Mouse (Mus musculus) stomach, embryonic 16.5 days (tissue): ENCODE data around the gene Lce6a. TPM values are rescaled to one million over a fixed set of nuclear protein-coding genes. Genes with fewer than 3 reads are reported as not detected.

Experiments used
- ATAC-seq: fragments of 200-750 bp; cut with Nextera tagmentation; 2 replicates; pipeline ENCODE4 v1.8.0; 2017; ENCODE audit warnings: moderate number of reproducible peaks, moderate TSS enrichment; ENCODE audit not compliant: insufficient read depth, low FRiP score
- H3K27ac ChIP-seq: fragments of 300-500 bp; sonication (generic); 2 replicates; pipeline ENCODE4 v1.5.1; 2014; ENCODE audit warnings: low read length
- H3K27me3 ChIP-seq: fragments of 300-500 bp; sonication (generic); 2 replicates; pipeline ENCODE4 v1.6.1; 2014; ENCODE audit warnings: low read length, control low read depth, mixed read lengths; ENCODE audit not compliant: control insufficient read depth, insufficient read depth
- H3K36me3 ChIP-seq: fragments of 300-500 bp; sonication (generic); 2 replicates; pipeline ENCODE4 v1.6.1; 2014; ENCODE audit warnings: low read length; ENCODE audit not compliant: control insufficient read depth, insufficient read depth
- H3K4me1 ChIP-seq: fragments of 300-500 bp; sonication (generic); 2 replicates; pipeline ENCODE4 v1.6.1; 2014; ENCODE audit warnings: low read length, control low read depth, mixed read lengths; ENCODE audit not compliant: control insufficient read depth, insufficient read depth
- H3K4me2 ChIP-seq: fragments of 300-500 bp; sonication (generic); 2 replicates; pipeline ENCODE4 v1.6.1; 2014; ENCODE audit warnings: low read depth, low read length, mixed read lengths
- H3K4me3 ChIP-seq: fragments of 300-500 bp; sonication (generic); replicated peaks from 2 replicates; pipeline ENCODE4 v1.5.1; 2014; ENCODE audit warnings: mild to moderate bottlenecking, low read length
- H3K9ac ChIP-seq: fragments of 300-500 bp; sonication (generic); 2 replicates; pipeline ENCODE4 v1.6.1; 2014; ENCODE audit warnings: low read length
- H3K9me3 ChIP-seq: fragments of 300-500 bp; sonication (generic); replicated peaks from 2 replicates; pipeline ENCODE4 v1.6.1; 2016; ENCODE audit warnings: low read length, control low read depth; ENCODE audit not compliant: control insufficient read depth
- WGBS: fragments of 180-500 bp; shearing (Covaris S2); extraction: QIAGEN DNeasy Blood & Tissue Kit; methylation state at CpG from one replicate; pipeline ENCODE4 v1.1.7; 2014; 5-methylcytosine and 5-hydroxymethylcytosine counted together
- polyA plus RNA-seq: library from polyadenylated mRNA; unstranded; fragments of >200 nt; fragmentation: Nextera tagmentation; extraction: Ambion mirVana; gene quantifications from 2 replicates; pipeline ENCODE4 v1.2.1, GENCODE M21; 2015

Gene Lce6a
- polyA plus RNA-seq, 1 experiment from 2014 or later: not detected

DNA sequence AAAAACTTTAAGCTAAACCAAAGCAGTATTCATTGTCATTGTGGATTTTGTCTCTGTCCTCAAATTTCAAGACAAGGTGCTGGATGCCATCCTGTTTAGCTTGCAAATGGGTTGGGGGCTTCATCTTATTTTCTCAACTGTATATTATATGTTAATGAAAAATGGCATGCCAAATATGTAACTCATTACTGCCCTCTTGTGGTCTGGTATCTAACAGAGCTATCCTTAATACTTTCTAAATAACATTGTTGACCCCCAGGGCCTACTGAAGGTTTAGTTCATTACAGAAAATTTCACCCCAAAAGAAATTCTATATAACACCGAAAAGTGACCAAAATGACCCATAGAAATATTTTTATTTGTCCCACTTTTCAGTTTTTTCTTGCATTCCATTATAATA is 19.3 kb downstream of the Lce6a start:
- H3K36me3 ChIP-seq: no peaks in the 10 kb centered on the region
- H3K9me3 ChIP-seq: no peaks in the 10 kb centered on the region
- no peaks in the 10 kb centered on the region for H3K27me3 ChIP-seq
- H3K4me2 ChIP-seq: no peak overlapping the region
- H3K4me3 ChIP-seq: no peak overlapping the region
- no peak for ATAC-seq
- no peak overlapping the region for H3K27ac ChIP-seq
- H3K9ac ChIP-seq: no peak overlapping the region
- H3K4me1 ChIP-seq: no peaks in the 10 kb centered on the region
- WGBS: 58% methylated on average over 1 of the region's 1 CpGs

GRCm38 (mm10) chr3:92600456-92600855 is 21.0 kb downstream of the Lce6a start:
- Histone ChIP-seq H3K9ac (no peak overlapping the region), H3K4me3 (no peak overlapping the region), H3K36me3 (no peaks in the 10 kb centered on the region), H3K27me3 (no peaks in the 10 kb centered on the region), H3K27ac (no peak overlapping the region), H3K9me3 (no peaks in the 10 kb centered on the region), H3K4me1 (no peaks in the 10 kb centered on the region), H3K4me2 (no peak overlapping the region)
- ATAC-seq: no peak
- 45% methylated on average over 1 of the region's 1 CpGs for WGBS

DNA sequence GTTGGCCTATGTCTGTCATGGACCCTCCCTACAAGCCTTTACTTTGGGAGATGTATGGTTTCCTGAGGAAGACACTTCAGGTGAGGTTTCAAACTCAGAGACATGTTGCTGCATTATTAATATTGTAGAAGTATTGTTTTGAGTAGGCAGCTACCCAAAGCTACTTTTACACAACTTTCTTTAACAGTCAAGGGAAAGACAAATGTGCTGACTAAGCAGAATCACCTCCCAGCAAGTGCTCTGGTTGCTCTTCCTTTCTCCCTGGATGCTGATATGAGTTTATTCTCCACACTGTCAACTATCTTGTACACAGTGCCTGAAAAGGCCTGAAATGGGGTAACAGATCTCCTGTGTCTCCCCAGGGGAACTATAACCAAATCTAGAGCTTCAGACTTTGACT is 21.5 kb downstream of the Lce6a start:
- no peaks in the 10 kb centered on the region for H3K4me1 ChIP-seq
- no peak overlapping the region for H3K9ac ChIP-seq
- H3K4me3 ChIP-seq: no peak overlapping the region
- H3K4me2 ChIP-seq: no peak overlapping the region
- no peaks in the 10 kb centered on the region for H3K9me3 ChIP-seq
- H3K36me3 ChIP-seq: no peaks in the 10 kb centered on the region
- ATAC-seq: no peak
- H3K27me3 ChIP-seq: no peaks in the 10 kb centered on the region
- H3K27ac ChIP-seq: no peak overlapping the region

GRCm38 (mm10) chr3:92598429-92598828 is 23.0 kb downstream of the Lce6a start:
- 86% methylated on average over 2 of the region's 2 CpGs for WGBS
- Histone ChIP-seq H3K27me3 (no peaks in the 10 kb centered on the region), H3K4me3 (no peak overlapping the region), H3K9ac (no peak overlapping the region), H3K9me3 (no peaks in the 10 kb centered on the region), H3K27ac (no peak overlapping the region), H3K36me3 (no peaks in the 10 kb centered on the region), H3K4me1 (no peaks in the 10 kb centered on the region), H3K4me2 (no peak overlapping the region)
- no peak for ATAC-seq

DNA sequence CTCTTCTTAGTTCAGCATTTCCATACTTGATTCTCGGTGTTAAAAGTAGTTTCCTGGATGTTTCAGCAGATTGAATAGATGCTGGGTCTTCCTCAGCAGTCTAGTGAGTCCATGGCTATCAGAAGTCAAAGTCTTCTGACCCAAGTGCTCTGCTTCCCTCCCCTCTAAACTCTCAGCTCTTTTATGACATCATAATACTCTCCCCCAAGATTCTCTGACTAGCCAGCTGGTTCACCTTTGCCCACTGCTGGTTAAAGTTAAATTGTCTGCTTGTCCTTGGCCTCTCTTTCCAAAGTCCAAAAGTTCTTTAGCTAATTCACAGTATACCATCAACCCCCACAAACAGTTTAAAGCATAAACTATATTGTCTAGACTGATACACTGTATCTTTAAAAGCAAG is 32.6 kb downstream of the Lce6a start, which contains the start of gene Smcp:
TSS of gene Smcp (minus strand) at position 140 of the 400 bp plus-strand sequence.
- H3K9me3 ChIP-seq: no peaks in the 10 kb centered on the region
- H3K27ac ChIP-seq: no peak within 1 kb of the TSS
- H3K4me3 ChIP-seq: no peak within 1 kb of the TSS
- H3K36me3 ChIP-seq: no peaks in the 10 kb centered on the region
- no peak for ATAC-seq
- WGBS: 63% methylated on average over 1 of the region's 1 CpGs
- no peaks in the 10 kb centered on the region for H3K27me3 ChIP-seq
- no peak within 1 kb of the TSS for H3K4me2 ChIP-seq
- no peaks in the 10 kb centered on the region for H3K4me1 ChIP-seq
- no peak within 1 kb of the TSS for H3K9ac ChIP-seq

GRCm38 (mm10) chr3:92587190-92587589 is 34.3 kb downstream of the Lce6a start:
- Histone ChIP-seq H3K4me2 (no peak overlapping the region), H3K4me3 (no peak overlapping the region), H3K9me3 (no peaks in the 10 kb centered on the region), H3K27me3 (no peaks in the 10 kb centered on the region), H3K27ac (no peak overlapping the region), H3K36me3 (no peaks in the 10 kb centered on the region), H3K9ac (no peak overlapping the region), H3K4me1 (no peaks in the 10 kb centered on the region)
- ATAC-seq: no peak
- 61% methylated on average over 3 of the region's 3 CpGs for WGBS

DNA sequence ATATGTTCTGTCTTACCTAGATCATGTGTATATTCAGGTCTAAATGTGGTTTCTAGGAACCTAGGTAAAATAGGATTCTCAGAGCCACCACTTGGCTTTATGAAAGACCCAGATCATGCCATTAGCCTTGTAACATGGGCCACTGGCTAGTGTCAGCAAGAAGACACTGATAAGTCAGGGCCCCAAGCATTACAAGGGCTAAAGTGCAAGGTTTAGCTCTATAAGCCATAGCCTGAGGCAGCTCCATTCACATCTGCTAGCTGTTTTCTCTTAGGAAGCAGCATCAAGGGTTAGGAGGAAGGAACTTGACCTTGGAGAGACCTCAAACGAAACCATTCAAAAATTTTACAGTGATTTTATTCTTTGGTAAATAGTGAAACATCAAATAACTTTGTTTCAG is 36.4 kb downstream of the Lce6a start:
- 52% methylated on average over 1 of the region's 1 CpGs for WGBS
- no peak for ATAC-seq
- H3K36me3 ChIP-seq: no peaks in the 10 kb centered on the region
- H3K27me3 ChIP-seq: no peaks in the 10 kb centered on the region
- no peak overlapping the region for H3K4me3 ChIP-seq
- H3K4me2 ChIP-seq: no peak overlapping the region
- H3K9ac ChIP-seq: no peak overlapping the region
- H3K4me1 ChIP-seq: no peaks in the 10 kb centered on the region
- no peak overlapping the region for H3K27ac ChIP-seq
- H3K9me3 ChIP-seq: no peaks in the 10 kb centered on the region

DNA sequence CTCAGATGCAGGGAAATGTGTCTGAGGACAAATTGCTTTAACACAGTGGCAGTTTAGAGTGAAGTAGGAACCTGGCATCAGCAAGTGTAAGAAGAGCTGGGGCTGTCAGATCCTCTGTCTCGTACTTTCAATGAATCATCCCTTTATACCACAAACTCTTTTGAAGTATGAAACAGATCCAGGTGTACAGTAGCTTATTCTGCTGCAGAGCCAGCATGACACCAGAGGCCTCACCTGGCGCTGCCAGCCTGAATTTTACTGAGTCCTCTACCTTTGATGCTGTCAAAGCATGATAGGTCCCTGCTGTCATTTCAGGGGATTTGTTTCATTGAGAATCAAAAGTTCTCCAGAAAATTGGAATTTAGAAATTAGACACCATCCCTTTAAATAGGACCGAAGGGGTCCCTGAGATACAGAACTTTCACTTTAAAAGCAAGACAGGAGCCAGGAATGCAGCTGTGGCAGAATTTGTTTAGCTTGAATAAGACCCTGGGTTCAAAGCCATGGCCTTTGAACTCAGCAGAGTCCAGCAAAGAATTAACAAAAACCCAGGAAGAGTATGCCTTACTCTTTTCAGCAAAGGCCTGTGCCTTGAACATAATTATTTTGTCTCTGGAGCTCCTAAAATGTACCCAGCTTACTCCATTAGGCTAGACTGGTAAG is 38.2 kb downstream of the Lce6a start:
- no peaks in the 10 kb centered on the region for H3K27me3 ChIP-seq
- H3K9me3 ChIP-seq: no peaks in the 10 kb centered on the region
- WGBS: 42% methylated on average over 3 of the region's 3 CpGs

GRCm38 (mm10) chr3:92579508-92579907 is 42.0 kb downstream of the Lce6a start:
- WGBS: 56% methylated on average over 1 of the region's 1 CpGs
- Histone ChIP-seq H3K36me3 (no peaks in the 10 kb centered on the region), H3K4me3 (no peak overlapping the region), H3K27ac (peak overlapping the region; percentile 69), H3K9ac (no peak overlapping the region), H3K27me3 (no peaks in the 10 kb centered on the region), H3K4me2 (no peak overlapping the region), H3K4me1 (0 out of 2 replicates have a peak, but pooled peaks cover 4% of the 10 kb centered on the region), H3K9me3 (no peaks in the 10 kb centered on the region)
- ATAC-seq: peak; percentile 75; the same call in 1 of the 2 replicates

More for the DNA sequence above, 38.2 kb downstream of the Lce6a start:
- Histone ChIP-seq H3K4me2 (no peak overlapping the region), H3K27ac (no peak overlapping the region), H3K4me1 (0 out of 2 replicates have a peak, but pooled peaks cover 4% of the 10 kb centered on the region), H3K36me3 (no peaks in the 10 kb centered on the region), H3K4me3 (no peak overlapping the region), H3K9ac (no peak overlapping the region)
- ATAC-seq: no peak
